Comparison of ENCODE assay signal across 25 mouse cellular contexts in the genomic region with DNA sequence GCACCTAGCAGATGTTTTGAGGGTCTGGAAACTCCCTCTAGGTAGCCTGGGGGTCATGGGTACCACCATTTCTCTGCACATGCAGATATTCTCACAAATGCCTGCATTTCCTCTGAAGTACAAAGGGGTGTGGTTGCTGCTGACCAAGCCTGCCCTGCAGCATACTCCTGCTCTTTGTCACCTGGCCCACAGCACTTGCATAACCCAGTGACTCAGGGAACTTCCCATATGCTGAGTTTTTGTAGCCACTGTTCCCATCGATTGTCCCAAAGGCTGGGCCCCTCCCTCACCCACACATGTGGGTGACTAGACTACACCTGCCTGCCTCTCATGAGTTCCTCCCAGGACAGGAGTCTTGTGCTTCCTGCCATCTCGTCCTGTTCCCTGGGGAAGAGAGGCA. TPM values are rescaled to one million over a fixed set of nuclear protein-coding genes. Genes with fewer than 3 reads are reported as not detected.
A peak's percentile ranks its signal among the peaks of the same experiment; 100 is the strongest.
DNase-seq lines count a peak whose midpoint lies in the region; ATAC-seq and TF ChIP-seq lines count a peak whose summit lies in the region.
"Had no signal": no experiment of that assay in that cellular context is flagged by ENCODE, and none has a peak within 500 bp of the region (broad histone marks: within the 10 kb centered on the region; RNA-seq: fewer than 3 reads in every experiment).

No protein-coding gene starts in this region.

- H3K4me2 ChIP-seq in intestine, postnatal 0 days (replicated peaks; ENCODE audit: low read depth), result no peak overlapping the region
- H3K4me2 ChIP-seq in stomach, postnatal 0 days (replicated peaks; ENCODE audit: low read depth), result no peak overlapping the region
- H3K4me2 ChIP-seq in kidney, embryonic 14.5 days (replicated peaks; ENCODE audit: low read depth, low read length), result no peak overlapping the region
- H3K4me2 ChIP-seq: embryonic facial prominence, embryonic 15.5 days; liver, embryonic 12.5 days; neural tube, embryonic 12.5 days had no signal

- no peaks in the 10 kb centered on the region for H3K36me3 ChIP-seq in intestine, postnatal 0 days (ENCODE audit: control insufficient read depth, insufficient read depth)
- no peaks in the 10 kb centered on the region for H3K36me3 ChIP-seq in stomach, postnatal 0 days (ENCODE audit: control insufficient read depth, insufficient read depth, low read length)
- no peaks in the 10 kb centered on the region for H3K36me3 ChIP-seq in kidney, embryonic 14.5 days (ENCODE audit: control insufficient read depth, insufficient read depth, low read length)
- H3K36me3 ChIP-seq: embryonic facial prominence, embryonic 15.5 days; forebrain, embryonic 10.5 days; liver, embryonic 12.5 days; midbrain, embryonic 10.5 days; neural tube, embryonic 12.5 days had no signal

- H3K4me1 ChIP-seq in intestine, postnatal 0 days (replicated peaks; ENCODE audit: control insufficient read depth, insufficient read depth, low read length), result no peaks in the 10 kb centered on the region
- H3K4me1 ChIP-seq in stomach, postnatal 0 days (replicated peaks; ENCODE audit: control insufficient read depth, insufficient read depth), result no peaks in the 10 kb centered on the region
- no peaks in the 10 kb centered on the region for H3K4me1 ChIP-seq in kidney, embryonic 14.5 days (ENCODE audit: control insufficient read depth, insufficient read depth, low read length)
- H3K4me1 ChIP-seq: embryonic facial prominence, embryonic 15.5 days; forebrain, embryonic 10.5 days; midbrain, embryonic 10.5 days; neural tube, embryonic 12.5 days had no signal

- no peak overlapping the region for H3K4me3 ChIP-seq in intestine, postnatal 0 days (ENCODE audit: low read depth, low read length)
- no peak overlapping the region for H3K4me3 ChIP-seq in stomach, postnatal 0 days (ENCODE audit: low read depth, low read length)
- no peak overlapping the region for H3K4me3 ChIP-seq in kidney, embryonic 14.5 days (ENCODE audit: low read length)
- H3K4me3 ChIP-seq: embryonic facial prominence, embryonic 15.5 days; forebrain, embryonic 10.5 days; heart, adult 2 months; liver, embryonic 12.5 days; midbrain, embryonic 10.5 days; neural tube, embryonic 12.5 days had no signal

- DNase-seq in urinary bladder, adult 18-20 months (ENCODE audit: low spot score in 2 of 2), result peak; percentile 53 to 74
- DNase-seq in urinary bladder, postnatal 10 days (ENCODE audit: low spot score), result no peak
- DNase-seq in NIH3T3 (ENCODE audit: low read depth), result peak; percentile 27
- DNase-seq in stomach, postnatal 0 days (ENCODE audit: low spot score), result peak; percentile 77
- no peak for DNase-seq in ovary, postnatal 36 days (ENCODE audit: low spot score)
- DNase-seq: adrenal gland, postnatal 36 days; cerebellum, adult 18-20 months; cerebellum, postnatal 36 days; gastrocnemius, postnatal 25 days; heart, adult 2 months; heart, postnatal 36 days; kidney, adult 2 months; kidney, postnatal 36 days; layer of hippocampus, adult 9-11 months; right cerebral cortex, adult 18-20 months; thymus, adult 18-20 months; thymus, postnatal 4 days had no signal

- H3K27me3 ChIP-seq in intestine, postnatal 0 days (replicated peaks; ENCODE audit: control insufficient read depth, insufficient read depth, low read length), result no peaks in the 10 kb centered on the region
- no peaks in the 10 kb centered on the region for H3K27me3 ChIP-seq in stomach, postnatal 0 days (ENCODE audit: control insufficient read depth, insufficient read depth, low read length)
- H3K27me3 ChIP-seq in kidney, embryonic 14.5 days (ENCODE audit: control insufficient read depth, insufficient read depth, low read length), result no peaks in the 10 kb centered on the region
- H3K27me3 ChIP-seq: embryonic facial prominence, embryonic 15.5 days; liver, embryonic 12.5 days; neural tube, embryonic 12.5 days had no signal

- TF ChIP-seq EP300 in stomach, postnatal 0 days (optimal IDR thresholded peaks at IDR 0.05), result no peak

- 28% methylated on average over 2 of the region's 2 CpGs for WGBS in intestine, postnatal 0 days
- WGBS in stomach, postnatal 0 days, result 45% methylated on average over 2 of the region's 2 CpGs
- WGBS in kidney, embryonic 14.5 days, result 69% methylated on average over 2 of the region's 2 CpGs

- H3K9me3 ChIP-seq in intestine, postnatal 0 days (ENCODE audit: control insufficient read depth), result no peaks in the 10 kb centered on the region
- H3K9me3 ChIP-seq in stomach, postnatal 0 days (ENCODE audit: control insufficient read depth, low read length), result no peaks in the 10 kb centered on the region
- H3K9me3 ChIP-seq in kidney, embryonic 14.5 days (ENCODE audit: control insufficient read depth, low read length), result no peaks in the 10 kb centered on the region
- H3K9me3 ChIP-seq: embryonic facial prominence, embryonic 15.5 days; liver, embryonic 12.5 days; neural tube, embryonic 12.5 days had no signal

- H3K27ac ChIP-seq in intestine, postnatal 0 days (ENCODE audit: low read depth, low read length), result no peak overlapping the region
- H3K27ac ChIP-seq in stomach, postnatal 0 days (replicated peaks), result peak overlapping the region; percentile 85
- no peak overlapping the region for H3K27ac ChIP-seq in kidney, embryonic 14.5 days (ENCODE audit: low read depth, low read length)
- H3K27ac ChIP-seq: embryonic facial prominence, embryonic 15.5 days; forebrain, embryonic 10.5 days; heart, adult 2 months; liver, embryonic 12.5 days; midbrain, embryonic 10.5 days; neural tube, embryonic 12.5 days had no signal

- peak; percentile 78 for ATAC-seq in intestine, postnatal 0 days
- peak; percentile 90 for ATAC-seq in stomach, postnatal 0 days (ENCODE audit: low FRiP score, low TSS enrichment)
- ATAC-seq in kidney, embryonic 14.5 days (ENCODE audit: low FRiP score, low TSS enrichment), result no peak
- ATAC-seq: hindbrain, embryonic 16.5 days; liver, embryonic 12.5 days had no signal

- TF ChIP-seq CTCF in intestine, postnatal 0 days (IDR thresholded peaks at IDR 0.05; ENCODE audit: low read depth), result no peak
- TF ChIP-seq CTCF in stomach, postnatal 0 days (IDR thresholded peaks at IDR 0.05; ENCODE audit: low read depth), result no peak

- no peak overlapping the region for H3K9ac ChIP-seq in intestine, postnatal 0 days (ENCODE audit: low read depth, low read length)
- H3K9ac ChIP-seq in stomach, postnatal 0 days (ENCODE audit: low read length), result no peak overlapping the region
- H3K9ac ChIP-seq in kidney, embryonic 14.5 days (ENCODE audit: low read depth, low read length), result no peak overlapping the region
- H3K9ac ChIP-seq: embryonic facial prominence, embryonic 15.5 days; liver, embryonic 12.5 days; neural tube, embryonic 12.5 days had no signal

RNA-seq across cellular contexts. Expression of gene Ippk, which starts 18.4 kb away (rescaled TPM):
- 10.4 and 11.5 TPM in 2 replicates for polyA plus RNA-seq in intestine, postnatal 0 days (2015; fragmentation: Nextera tagmentation; extraction: Ambion mirVana)
- 22.1 and 23.4 TPM in 2 replicates for polyA plus RNA-seq in stomach, postnatal 0 days (2015; fragmentation: Nextera tagmentation; extraction: Ambion mirVana)
- polyA plus RNA-seq in kidney, embryonic 14.5 days (2014; fragmentation: Nextera tagmentation; extraction: Ambion mirVana), result 8.0 and 16.8 TPM in 2 replicates

Comparison
In these comparisons a context has a peak if more than half of its experiments do, and no peak if none do; other contexts are left out.
1. DNase-seq: peak in urinary bladder, adult 18-20 months (2 of 2), NIH3T3 (single experiment) and stomach, postnatal 0 days (single experiment); none in urinary bladder, postnatal 10 days (single experiment) and ovary, postnatal 36 days (single experiment).